Mouse (Mus musculus) fibroblast of lung, adult 2 months (primary cell): ENCODE measurements around the gene 1700023F06Rik.
A peak's percentile ranks its signal among the peaks of the same experiment; 100 is the strongest.

Source experiments
- DNase-seq: peaks from one replicate; pipeline ENCODE4 v3.0.0-alpha.2; 2011; ENCODE audit warnings: low read depth

The 1700023F06Rik gene

DNA sequence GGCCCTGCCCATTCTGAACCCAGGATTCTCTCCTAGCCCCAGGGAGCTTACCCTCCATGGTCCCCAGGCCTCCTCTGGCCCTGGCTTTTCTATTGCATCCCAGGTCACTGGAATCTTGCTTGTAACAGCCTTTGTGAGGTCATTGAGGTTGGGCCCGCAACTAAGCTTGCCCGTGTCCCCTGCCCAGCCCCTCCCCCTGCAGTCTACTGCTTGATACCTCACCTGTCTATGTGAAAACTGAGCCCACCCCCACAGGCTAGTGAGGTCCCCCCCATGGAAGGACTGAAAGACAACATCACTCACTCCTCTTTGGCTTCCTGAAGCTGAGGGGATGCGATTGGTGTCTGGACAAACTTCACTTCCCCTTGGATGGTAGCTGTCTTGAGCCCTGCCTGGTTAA, at the start of gene 1700023F06Rik:
1700023F06Rik (minus strand) TSS at position 101 of the 400 bp plus-strand sequence.
- no peak for DNase-seq

DNA sequence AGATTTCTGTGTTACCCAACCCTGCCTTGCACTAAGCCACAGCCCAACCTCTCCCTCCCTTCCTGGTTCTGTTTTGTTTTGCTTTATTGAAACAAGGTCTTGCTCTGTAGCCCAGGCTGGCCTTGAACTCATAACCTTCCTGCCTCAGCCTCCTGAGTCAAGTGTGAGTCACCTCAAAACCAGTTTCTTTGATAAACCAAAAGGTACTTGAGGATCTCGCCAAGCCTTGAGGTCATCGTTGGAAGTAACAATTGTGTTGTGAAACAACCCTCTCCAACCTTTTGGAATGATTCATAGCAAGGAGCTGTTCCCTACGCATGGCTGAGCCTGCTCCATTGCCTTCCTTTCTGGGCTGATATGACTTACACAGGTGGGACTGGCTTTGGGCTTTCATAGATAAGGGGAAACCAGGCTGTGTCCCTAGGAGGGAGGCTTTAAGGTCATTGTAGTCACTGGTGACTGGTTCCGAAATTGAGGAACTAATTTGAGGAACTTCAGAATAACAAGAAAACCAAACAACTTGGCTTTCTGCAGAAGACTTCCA, 49.7 kb upstream of the 1700023F06Rik start:
- no peak for DNase-seq

- no peak for DNase-seq
Measured at GRCm38 (mm10) chr11:103253605-103254004, 45.2 kb upstream of the 1700023F06Rik start.

- no peak for DNase-seq
Measured at GRCm38 (mm10) chr11:103252380-103252779, 44.0 kb upstream of the 1700023F06Rik start.

- no peak for DNase-seq
Measured at GRCm38 (mm10) chr11:103250324-103250723, 42.0 kb upstream of the 1700023F06Rik start.

DNA sequence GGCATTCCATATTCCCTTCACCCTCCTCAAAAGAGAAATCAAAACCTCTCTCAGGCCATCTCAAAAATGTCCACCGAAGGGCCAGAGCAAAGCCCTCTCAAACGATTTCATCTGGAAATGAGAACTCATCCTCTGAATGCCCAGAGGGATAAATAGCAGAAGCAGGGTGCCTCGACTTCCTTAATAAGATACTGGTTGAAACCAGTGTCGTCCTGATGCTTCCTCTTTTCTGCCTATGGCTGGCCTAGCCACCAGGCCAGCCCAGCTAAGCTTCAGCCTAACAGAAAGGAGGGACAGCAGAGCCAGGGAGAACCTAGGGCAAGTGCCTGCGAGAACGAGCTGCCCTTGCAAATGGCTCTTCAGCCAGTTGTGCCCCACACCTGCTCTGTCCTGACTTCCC, 41.2 kb upstream of the 1700023F06Rik start:
- DNase-seq = no peak

GRCm38 (mm10) chr11:103248837-103249236, 40.5 kb upstream of the 1700023F06Rik start:
- no peak for DNase-seq

- peak; percentile 98 for DNase-seq
Measured at GRCm38 (mm10) chr11:103247504-103248177, 39.3 kb upstream of the 1700023F06Rik start.

GRCm38 (mm10) chr11:103246731-103247290, 38.5 kb upstream of the 1700023F06Rik start:
- DNase-seq = no peak

DNA sequence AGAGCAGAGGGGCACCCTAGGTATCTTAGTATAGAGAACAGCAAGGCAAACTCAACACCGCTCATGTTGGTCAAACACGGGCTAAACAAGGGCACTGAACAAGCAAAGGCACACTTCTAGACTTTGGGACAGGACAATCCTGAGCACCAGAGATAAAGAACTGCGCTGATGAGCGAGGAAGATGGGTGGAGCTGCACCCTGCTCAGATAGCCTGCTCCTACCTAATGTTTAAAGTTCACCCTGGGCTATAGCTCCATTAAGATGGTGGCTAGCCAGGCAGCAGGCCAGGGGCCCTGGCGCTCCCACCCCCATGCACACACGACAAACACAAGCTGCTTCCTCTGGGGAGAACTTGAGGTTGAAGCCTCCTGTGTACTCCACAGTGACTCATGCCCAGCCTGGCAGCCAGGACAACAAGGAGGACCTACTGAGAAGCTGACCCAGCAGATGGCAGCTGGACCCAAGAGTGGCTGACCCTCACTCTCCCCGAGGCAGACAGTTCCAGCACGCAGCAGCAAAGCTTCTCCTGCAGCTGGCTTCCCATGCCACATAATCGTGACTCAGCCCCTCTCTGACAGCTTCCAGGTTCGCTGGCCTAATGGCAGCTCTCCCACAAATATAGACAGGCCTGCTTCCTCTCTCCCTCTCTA, 37.8 kb upstream of the 1700023F06Rik start:
- DNase-seq = peak; percentile 94

- DNase-seq = no peak
Measured at GRCm38 (mm10) chr11:103244856-103245255, 36.5 kb upstream of the 1700023F06Rik start.

GRCm38 (mm10) chr11:103240740-103241139, 32.4 kb upstream of the 1700023F06Rik start:
- DNase-seq = no peak

DNA sequence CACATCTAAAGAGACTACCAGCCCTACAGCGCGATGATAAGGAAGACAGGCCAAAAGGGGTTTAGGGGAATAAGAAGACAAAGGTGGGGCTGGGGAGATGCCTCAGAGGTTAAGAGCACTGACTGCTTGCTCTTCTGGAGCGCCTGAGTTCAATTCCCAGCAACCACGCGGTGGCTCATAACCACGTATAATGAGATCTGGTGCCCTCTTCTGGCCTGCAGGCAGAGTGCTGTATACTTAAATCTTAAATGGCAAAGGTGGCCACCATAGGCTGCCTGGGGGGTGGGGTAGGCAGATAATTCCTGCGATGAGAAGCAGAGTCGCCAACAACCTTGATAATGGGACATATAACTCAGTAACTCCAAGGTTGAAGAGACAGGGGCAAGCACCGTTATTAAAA, 29.4 kb upstream of the 1700023F06Rik start:
- no peak for DNase-seq

GRCm38 (mm10) chr11:103236903-103237302, 28.5 kb upstream of the 1700023F06Rik start:
- no peak for DNase-seq

- DNase-seq = no peak
Measured at GRCm38 (mm10) chr11:103236431-103236830, 28.1 kb upstream of the 1700023F06Rik start.

GRCm38 (mm10) chr11:103235702-103236101, 27.3 kb upstream of the 1700023F06Rik start:
- no peak for DNase-seq

DNA sequence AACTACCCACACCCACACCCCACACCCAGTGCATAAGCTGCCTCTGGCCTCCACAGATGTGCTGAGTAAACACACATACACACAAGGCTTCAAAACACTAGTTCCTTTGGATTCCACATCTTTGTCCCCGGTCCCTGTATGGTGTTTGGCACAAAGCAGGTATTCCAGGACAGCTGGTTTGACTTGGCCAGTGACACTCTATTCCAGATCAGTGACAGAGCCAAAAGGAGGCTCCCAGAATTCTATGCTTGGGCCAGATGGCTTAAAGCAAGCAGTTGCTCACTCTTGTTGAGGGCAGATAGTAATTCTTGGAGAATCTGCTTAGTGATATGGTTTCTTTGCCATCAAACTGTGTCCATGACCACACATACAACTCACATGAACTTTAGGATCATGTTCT, 26.1 kb upstream of the 1700023F06Rik start:
- DNase-seq = no peak

DNA sequence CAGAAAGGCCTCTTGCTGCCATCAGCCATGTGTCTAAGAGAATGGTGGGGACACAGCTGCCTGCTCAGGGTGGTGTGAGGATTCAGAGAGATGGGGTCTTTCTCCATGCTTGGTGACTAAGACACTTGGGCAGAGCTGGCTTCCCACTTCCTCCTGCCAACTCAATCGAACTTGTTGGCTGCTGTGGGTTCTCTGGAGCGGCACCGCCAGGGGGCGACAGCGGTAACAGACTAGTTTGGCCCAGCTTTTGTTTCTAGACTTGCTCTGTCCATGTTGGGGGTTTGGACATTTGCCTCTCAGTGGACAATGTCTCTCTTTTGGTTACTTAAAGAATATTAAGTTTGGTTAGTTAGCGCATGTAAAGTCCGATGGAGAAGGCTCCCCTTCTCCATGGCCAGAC, 24.6 kb upstream of the 1700023F06Rik start:
- DNase-seq = peak; percentile 67

GRCm38 (mm10) chr11:103231367-103231766, 23.0 kb upstream of the 1700023F06Rik start:
- DNase-seq = no peak

DNA sequence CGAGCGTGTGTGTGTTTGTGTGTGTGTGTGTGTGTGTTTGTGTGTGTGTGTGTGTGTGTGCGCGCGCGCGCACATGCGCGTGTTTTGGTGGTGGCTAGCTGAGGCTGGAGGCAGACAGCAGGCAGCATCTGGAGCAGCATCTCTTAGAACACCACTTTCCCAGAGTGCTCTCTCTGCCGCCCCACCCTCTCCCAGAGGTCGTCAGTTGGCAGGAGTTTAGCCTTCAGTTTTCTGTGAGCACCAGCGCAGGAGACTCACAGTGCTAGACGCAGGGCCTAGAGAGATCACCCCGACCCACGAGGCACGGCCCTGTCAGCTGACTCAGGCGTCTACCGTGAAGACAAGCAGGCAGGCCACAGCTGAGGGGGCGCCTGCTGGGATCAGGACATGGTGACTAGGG, 22.3 kb upstream of the 1700023F06Rik start:
- DNase-seq = no peak

DNA sequence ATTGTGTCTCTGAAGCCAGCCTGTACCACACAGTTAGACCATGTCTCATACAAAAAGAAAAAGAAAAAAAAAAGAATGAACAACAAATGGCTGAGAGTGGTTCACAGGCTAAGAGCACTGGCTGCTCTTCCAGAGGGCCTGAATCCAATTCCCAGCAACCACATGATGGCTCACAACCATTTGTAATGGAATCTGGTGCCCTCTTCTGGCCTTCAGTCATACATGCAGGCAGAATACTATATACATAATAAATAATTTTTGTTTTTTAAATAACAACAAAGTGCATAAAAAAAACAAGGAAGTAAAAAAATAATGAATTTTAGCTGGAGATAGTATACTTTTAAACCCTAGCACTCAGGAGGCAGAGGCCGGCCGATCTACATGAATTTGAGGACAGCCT, 21.2 kb upstream of the 1700023F06Rik start:
- no peak for DNase-seq

GRCm38 (mm10) chr11:103223951-103224456, 15.6 kb upstream of the 1700023F06Rik start:
- no peak for DNase-seq

- no peak for DNase-seq
Measured at GRCm38 (mm10) chr11:103223444-103223843, 15.1 kb upstream of the 1700023F06Rik start.
